Mouse (Mus musculus) telencephalon, adult 2 months (tissue): ENCODE data around the gene Rab36.

Experiments used
- DNase-seq: peaks from one replicate; pipeline ENCODE4 v3.0.0-alpha.2; 2011; ENCODE audit warnings: low read depth, low spot score

The Rab36 gene

DNA sequence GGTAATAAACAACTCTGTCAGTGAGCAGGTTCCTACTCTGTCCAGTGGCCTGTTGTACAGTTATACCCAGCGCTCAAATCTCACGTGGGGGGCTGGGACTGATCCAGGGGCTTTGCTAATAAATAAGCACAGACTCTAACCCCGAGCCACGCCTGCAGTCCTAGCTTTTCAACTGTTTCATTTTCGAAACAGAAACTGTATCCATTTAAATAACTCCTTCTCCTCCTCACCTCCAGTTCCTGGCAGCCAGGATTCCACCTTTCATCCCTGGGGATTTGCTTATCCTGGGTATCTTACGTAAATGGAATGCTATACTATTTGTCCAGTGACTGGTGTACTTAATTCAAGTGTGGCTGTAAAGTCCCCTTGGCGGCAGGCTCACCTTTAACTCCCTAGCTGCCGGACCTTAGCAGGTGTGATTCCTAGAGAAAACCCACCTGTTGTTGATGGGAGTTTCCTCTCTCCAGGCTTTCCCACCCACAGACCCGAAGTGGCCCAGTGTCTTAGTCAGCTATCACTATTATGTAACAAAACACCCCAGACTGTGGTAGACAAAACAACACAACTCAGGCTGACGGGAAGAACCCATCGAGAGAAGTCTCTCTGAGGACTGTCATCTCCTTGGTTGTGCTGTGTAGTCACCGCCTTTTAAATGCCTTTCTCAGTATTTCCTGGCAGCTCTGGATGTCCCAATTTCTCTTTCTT lies 31.9 kb downstream of the Rab36 start:
- no peak for DNase-seq

- DNase-seq, result no peak
Measured at GRCm38 (mm10) chr10:75070281-75070976, 33.6 kb downstream of the Rab36 start.

- DNase-seq, result no peak
Measured at GRCm38 (mm10) chr10:75075665-75076064, 38.8 kb downstream of the Rab36 start.

- DNase-seq, result no peak
Measured at GRCm38 (mm10) chr10:75078174-75079128, 41.6 kb downstream of the Rab36 start.

DNA sequence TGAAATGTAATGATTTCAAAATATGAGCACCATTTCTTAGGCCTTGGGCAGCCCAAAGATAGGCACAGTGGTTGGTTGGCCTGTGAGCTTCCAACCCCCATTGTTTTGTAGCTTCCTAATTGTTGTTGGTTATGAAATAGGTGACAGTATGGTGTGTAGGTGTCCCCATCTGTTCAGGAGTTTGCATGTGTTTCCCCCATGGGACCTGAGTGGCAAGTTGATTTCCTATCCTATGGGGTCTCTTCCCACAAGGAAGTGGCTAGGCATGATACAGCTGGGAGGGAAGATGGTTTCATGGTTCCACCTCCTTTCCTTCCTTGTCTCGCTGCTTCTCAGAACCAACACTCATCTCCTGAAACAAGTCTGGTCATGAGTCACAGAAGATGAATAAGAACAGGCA lies 48.5 kb downstream of the Rab36 start:
- DNase-seq, result no peak

GRCm38 (mm10) chr10:75088471-75088870 lies 51.6 kb downstream of the Rab36 start:
- DNase-seq, result no peak

GRCm38 (mm10) chr10:75091478-75092152 lies 54.8 kb downstream of the Rab36 start:
- DNase-seq, result no peak

DNA sequence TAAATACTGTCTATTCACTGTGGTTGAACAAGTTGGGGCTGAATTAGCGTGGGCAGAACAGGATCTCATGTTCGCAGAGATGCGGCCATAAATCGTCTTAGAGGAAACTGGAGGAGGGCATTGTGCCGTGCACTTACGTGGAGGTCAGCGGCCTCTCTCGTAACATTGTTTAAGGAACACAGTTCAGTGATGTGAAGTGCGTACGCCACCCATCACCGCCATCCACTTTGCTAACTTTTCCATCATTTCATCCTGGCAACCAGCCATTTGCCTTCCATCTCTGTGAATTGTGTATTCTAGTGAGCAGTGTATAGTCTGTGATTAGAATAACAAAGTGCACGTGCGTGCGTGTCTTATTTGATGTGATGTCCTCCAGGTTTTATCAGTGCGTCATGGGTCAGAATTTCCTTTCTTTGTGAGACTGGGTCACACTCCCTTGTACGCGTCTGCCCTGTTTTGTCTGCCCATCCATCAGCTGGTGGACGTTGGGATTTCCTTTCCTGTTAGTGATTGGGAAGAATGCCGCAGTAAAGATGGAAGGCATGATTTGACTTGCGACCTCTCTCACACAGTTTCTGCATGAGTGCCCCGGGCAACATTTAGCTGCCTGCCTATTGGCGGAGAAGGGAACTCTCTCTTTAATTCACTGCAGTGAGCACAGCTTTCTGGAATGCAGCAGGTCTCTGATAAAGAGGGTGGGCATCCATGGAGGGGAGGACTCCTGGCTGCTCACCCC lies 56.6 kb downstream of the Rab36 start:
- no peak for DNase-seq

DNA sequence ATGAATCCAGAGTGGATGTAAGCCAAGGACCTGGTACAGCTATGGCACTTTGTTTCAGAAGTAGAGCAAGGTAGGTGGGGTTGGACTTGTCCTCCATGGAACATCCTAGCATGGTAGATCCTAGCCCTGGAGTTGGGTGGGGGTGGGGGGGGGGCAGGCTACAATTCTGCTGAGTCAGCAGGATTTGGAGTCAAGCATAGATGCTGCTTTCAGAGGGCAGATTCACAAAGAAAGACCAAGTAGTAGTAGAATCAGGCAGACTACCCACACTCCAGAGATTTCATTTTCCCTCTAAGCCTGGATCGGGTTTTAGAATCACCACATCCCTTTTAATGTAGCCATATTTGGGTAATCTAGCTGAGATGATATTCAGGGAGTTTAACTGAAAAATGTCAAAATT lies 57.5 kb downstream of the Rab36 start:
- DNase-seq, result no peak

GRCm38 (mm10) chr10:75095216-75095615 lies 58.4 kb downstream of the Rab36 start:
- peak; percentile 49 for DNase-seq

DNA sequence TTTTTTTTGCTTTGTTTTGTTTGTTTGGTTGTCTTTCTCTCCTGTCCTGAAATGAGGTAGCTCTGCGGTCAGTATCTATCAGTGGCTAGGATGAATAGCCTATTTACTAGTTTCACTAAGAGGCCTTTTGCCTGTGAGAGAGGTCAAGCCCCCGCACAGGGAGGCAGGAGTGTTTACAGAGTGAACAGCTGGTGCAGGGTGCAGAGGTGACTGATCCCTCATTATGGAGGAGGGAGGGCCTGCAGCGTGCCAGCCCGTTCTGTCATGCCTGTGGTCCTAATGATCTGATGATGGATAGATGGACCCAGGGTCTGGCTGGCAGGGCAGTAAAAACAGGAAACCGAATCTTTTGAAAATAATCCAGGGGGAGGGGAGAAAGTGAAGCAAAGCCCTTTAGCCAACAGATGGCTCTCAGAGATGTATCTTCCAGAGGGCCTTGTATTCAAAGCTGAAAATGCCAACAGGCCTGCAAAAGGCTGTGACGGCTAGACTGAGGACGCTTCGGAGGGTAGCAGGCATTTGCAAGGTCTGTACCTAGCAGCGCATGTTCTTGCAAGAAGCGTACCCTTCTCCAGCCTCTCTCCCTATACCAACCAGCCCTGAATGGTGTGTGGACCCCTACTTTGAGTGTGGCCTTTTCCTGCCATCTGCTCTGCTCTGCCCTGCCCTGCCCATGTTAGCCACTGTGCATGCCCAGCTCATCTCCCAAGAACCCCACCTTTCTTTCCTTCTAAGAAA lies 61.8 kb downstream of the Rab36 start:
- DNase-seq, result no peak

DNA sequence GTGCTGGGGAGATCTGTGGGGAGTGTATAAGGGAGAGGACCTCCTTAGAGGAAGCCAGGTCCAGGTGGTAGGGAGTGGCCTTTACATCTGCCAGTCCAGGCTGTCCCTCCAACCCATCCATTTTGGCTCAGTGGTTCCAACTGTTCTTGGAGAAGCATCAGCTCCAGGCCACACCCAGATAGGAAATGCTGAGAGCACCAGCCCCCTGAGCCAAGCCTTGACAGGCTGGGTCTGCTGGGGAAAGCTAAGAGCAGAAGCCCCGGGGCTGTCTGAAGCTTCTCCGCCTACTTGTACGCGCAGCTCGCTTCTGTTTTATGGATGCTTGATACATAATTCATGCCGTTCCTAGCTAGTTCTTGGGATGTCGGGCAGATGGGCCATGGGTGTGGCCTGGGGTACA lies 63.4 kb downstream of the Rab36 start:
- peak; percentile 71 for DNase-seq

GRCm38 (mm10) chr10:75103502-75103901 lies 66.6 kb downstream of the Rab36 start:
- no peak for DNase-seq
